Mouse (Mus musculus): Measurements from ENCODE around the gene Stra6.

DNA sequence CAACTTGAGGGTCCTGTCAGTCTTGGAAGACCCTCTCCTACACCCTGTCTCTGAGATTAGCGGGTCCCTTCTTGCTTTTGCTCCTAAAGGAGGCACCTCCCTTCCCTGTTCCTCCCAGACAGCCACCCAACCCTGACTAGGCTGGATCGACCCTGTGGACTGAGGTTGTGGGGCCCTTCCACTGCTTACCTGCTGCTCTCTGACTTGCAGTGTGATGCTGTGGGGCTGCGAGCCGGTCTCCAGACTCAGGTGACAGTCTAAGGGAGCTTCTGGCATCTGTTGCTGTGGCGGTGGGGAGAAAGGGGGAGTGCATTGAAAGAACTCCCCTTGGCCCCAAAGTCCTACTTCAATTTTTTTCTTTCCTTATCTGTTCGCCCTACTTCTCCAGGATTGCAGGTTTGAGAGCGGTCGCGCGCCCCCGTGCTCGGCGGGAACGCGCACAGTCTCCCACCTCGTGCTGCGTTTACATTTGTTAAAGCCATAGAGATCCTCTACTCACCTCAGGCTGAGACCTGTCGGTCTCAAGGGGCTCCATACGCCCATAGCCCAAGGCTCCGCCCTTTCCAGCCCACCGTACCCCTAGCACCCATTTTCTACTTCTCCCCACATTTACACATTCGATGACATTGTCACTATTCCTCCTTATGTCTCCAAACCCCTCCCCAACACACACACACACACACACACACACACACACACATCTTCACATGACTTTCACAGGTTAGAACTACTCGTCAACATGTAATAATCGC, 137.7 kb downstream of the Stra6 start:
- TF ChIP-seq CTCF (IDR thresholded peaks at IDR 0.05; ENCODE audit: borderline replicate concordance, insufficient read depth, low read depth, low read length) (no peak), POLR2A (IDR thresholded peaks at IDR 0.05; ENCODE audit: borderline replicate concordance, insufficient read depth, low read length) (no peak)

Data from cerebellum, adult 2 months (tissue).